Mouse (Mus musculus) forebrain, embryonic 12.5 days (tissue): Measurements from ENCODE around the gene 4931409K22Rik. TPM values are rescaled to one million over a fixed set of nuclear protein-coding genes. Genes with fewer than 3 reads are reported as not detected.
A peak's percentile ranks its signal among the peaks of the same experiment; 100 is the strongest.
"Not testable (repeated sequence)": the region's sequence is repeated elsewhere in the genome, so short reads cannot be mapped to it uniquely, and the experiment has no call there.

ENCODE experiments used
- ATAC-seq: fragments of 200-750 bp; cut with Nextera tagmentation; 2 replicates; pipeline ENCODE4 v1.8.0; 2017; ENCODE audit warnings: moderate TSS enrichment; ENCODE audit not compliant: low FRiP score
- H3K27ac ChIP-seq: fragments of 300-500 bp; sonication (generic); 2 replicates; pipeline ENCODE4 v1.5.1; 2016; ENCODE audit warnings: mild to moderate bottlenecking
- H3K27me3 ChIP-seq: fragments of 300-500 bp; sonication (generic); 2 replicates; pipeline ENCODE4 v1.6.1; 2016; ENCODE audit warnings: mild to moderate bottlenecking
- H3K36me3 ChIP-seq: fragments of 300-500 bp; sonication (generic); replicated peaks from 2 replicates; pipeline ENCODE4 v1.6.1; 2016; ENCODE audit warnings: mild to moderate bottlenecking
- H3K4me1 ChIP-seq: fragments of 300-500 bp; sonication (generic); 2 replicates; pipeline ENCODE4 v1.6.1; 2016
- H3K4me2 ChIP-seq: fragments of 300-500 bp; sonication (generic); 2 replicates; pipeline ENCODE4 v1.6.1; 2016; ENCODE audit warnings: mild to moderate bottlenecking, moderate library complexity
- H3K4me3 ChIP-seq: fragments of 300-500 bp; sonication (generic); replicated peaks from 2 replicates; pipeline ENCODE4 v1.5.1; 2016; ENCODE audit warnings: mild to moderate bottlenecking
- H3K9ac ChIP-seq: fragments of 300-500 bp; sonication (generic); 2 replicates; pipeline ENCODE4 v1.6.1; 2016; ENCODE audit warnings: mild to moderate bottlenecking
- H3K9me3 ChIP-seq: fragments of 300-500 bp; sonication (generic); 2 replicates; pipeline ENCODE4 v1.6.1; 2016
- WGBS: fragments of 180-500 bp; shearing (Covaris S2); methylation state at CpG from one replicate; pipeline ENCODE4 v1.1.7; 2016; 5-methylcytosine and 5-hydroxymethylcytosine counted together
- polyA plus RNA-seq: library from polyadenylated mRNA; unstranded; fragments of >200 nt; fragmentation: Nextera tagmentation; extraction: Ambion mirVana; gene quantifications from 2 replicates; pipeline ENCODE4 v1.2.1, GENCODE M21; 2016

4931409K22Rik gene
- polyA plus RNA-seq, 1 experiment from 2014 or later, result 0.37 TPM

- H3K4me2 ChIP-seq, H3K4me3 ChIP-seq, H3K27ac ChIP-seq, H3K27me3 ChIP-seq, H3K9me3 ChIP-seq, H3K36me3 ChIP-seq, ATAC-seq, H3K9ac ChIP-seq: not testable (repeated sequence)
- peaks cover 16% of the 10 kb centered on the region for H3K4me1 ChIP-seq
- WGBS, result 92% methylated on average over 7 of the region's 7 CpGs
Observed at GRCm38 (mm10) chr5:24555335-24555734, 1.3 kb downstream of the 4931409K22Rik start.

GRCm38 (mm10) chr5:24553621-24554244 is 2.9 kb downstream of the 4931409K22Rik start:
- H3K4me2 ChIP-seq, result no peak overlapping the region
- H3K27ac ChIP-seq, result no peak overlapping the region
- no peaks in the 10 kb centered on the region for H3K36me3 ChIP-seq
- peaks cover 18% of the 10 kb centered on the region for H3K4me1 ChIP-seq
- ATAC-seq, result no peak
- WGBS, result 74% methylated on average over 5 of the region's 5 CpGs
- H3K9me3 ChIP-seq, result no peaks in the 10 kb centered on the region
- no peak overlapping the region for H3K9ac ChIP-seq
- no peak overlapping the region for H3K4me3 ChIP-seq
- H3K27me3 ChIP-seq, result peaks cover 6% of the 10 kb centered on the region; the same call in 1 of the 2 replicates

DNA sequence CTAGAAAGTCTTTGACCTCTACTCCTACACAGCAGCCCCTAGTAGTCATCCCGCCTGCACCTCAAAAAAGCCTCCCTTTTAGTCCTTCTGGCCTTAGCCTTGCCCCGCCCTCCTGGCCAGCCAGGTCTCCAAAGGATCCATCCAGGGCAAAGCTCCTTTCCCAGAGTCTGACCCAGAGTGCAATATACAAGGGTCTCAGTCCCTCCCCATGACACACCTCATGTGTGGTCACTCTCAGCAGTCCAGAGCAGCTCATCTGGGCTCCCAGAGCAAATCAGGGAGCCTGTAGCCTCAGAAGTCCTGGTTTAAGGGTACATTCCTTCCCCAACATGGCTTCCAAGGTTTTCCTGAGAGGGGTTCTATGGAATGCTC is 5.3 kb downstream of the 4931409K22Rik start:
- ATAC-seq, result no peak
- peak overlapping the region; percentile 63 for H3K27ac ChIP-seq

DNA sequence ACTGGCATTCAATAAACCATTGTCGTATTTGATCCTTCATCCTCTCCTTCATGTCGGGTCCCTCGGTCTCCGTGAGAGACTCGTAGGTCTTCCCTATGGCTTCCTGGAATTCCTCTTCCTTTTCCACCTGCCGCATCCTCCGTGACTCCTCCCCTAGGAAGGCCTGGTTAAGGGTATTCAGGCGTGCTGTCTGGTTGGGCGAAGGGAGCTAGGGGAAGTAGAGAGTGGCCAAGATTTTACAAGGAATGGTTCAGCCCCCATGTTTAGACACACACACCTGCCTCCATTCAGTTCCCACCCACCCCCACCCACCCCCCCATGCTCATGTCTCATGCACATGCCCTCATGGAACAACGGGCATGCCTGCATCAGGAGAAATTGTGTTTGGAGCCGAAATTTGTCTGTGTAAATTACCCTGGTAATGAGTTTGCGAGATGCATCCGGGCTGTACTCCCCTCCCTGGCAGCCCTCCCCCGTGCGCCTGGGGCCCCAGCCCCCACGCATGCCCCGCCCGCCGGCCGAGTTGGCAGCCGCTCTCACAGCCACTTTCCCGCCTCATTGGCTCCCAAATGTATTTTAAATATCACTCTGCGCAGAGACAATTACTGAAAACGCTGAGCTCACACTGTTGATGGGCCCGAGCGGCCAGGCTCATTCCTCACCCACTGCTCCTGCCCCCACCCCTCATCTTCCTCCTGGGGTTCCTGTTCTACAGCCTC is 5.9 kb downstream of the 4931409K22Rik start:
- peaks cover 18% of the 10 kb centered on the region for H3K4me1 ChIP-seq
- peak overlapping the region; percentile 46 for H3K4me2 ChIP-seq
- H3K27me3 ChIP-seq, result peaks cover 6% of the 10 kb centered on the region; the same call in 1 of the 2 replicates
- H3K4me3 ChIP-seq, result peak overlapping the region; percentile 4; the same call in 1 of the 2 replicates
- H3K27ac ChIP-seq, result peak overlapping the region; percentile 63
- H3K9me3 ChIP-seq, result no peaks in the 10 kb centered on the region
- 0 out of 2 replicates have a peak overlapping the region, but pooled peaks have one; percentile 5 for H3K9ac ChIP-seq
- ATAC-seq, result peak; percentile 86
- 30% methylated on average over 26 of the region's 26 CpGs for WGBS
- no peaks in the 10 kb centered on the region for H3K36me3 ChIP-seq

More for the DNA sequence above, 5.3 kb downstream of the 4931409K22Rik start:
- Histone ChIP-seq H3K9ac (0 out of 2 replicates have a peak overlapping the region, but pooled peaks have one; percentile 5), H3K4me2 (peak overlapping the region; percentile 46), H3K4me1 (peaks cover 18% of the 10 kb centered on the region), H3K9me3 (no peaks in the 10 kb centered on the region), H3K27me3 (peaks cover 6% of the 10 kb centered on the region; the same call in 1 of the 2 replicates), H3K36me3 (no peaks in the 10 kb centered on the region), H3K4me3 (0 out of 2 replicates have a peak overlapping the region, but pooled peaks have one; percentile 4)
- 37% methylated on average over 2 of the region's 2 CpGs for WGBS

GRCm38 (mm10) chr5:24542643-24543042 is 14.0 kb downstream of the 4931409K22Rik start:
- ATAC-seq, result no peak
- Histone ChIP-seq H3K4me2 (no peak overlapping the region), H3K4me1 (peaks cover 7% of the 10 kb centered on the region; the same call in 1 of the 2 replicates)

GRCm38 (mm10) chr5:24541144-24541569 is 15.5 kb downstream of the 4931409K22Rik start:
- Histone ChIP-seq H3K9me3 (no peaks in the 10 kb centered on the region), H3K36me3 (no peaks in the 10 kb centered on the region), H3K4me2 (no peak overlapping the region), H3K9ac (no peak overlapping the region), H3K27me3 (0 out of 2 replicates have a peak, but pooled peaks cover 4% of the 10 kb centered on the region), H3K4me1 (peaks cover 10% of the 10 kb centered on the region; the same call in 1 of the 2 replicates), H3K4me3 (no peak overlapping the region), H3K27ac (no peak overlapping the region)
- WGBS, result 49% methylated on average over 6 of the region's 6 CpGs
- no peak for ATAC-seq

More at GRCm38 (mm10) chr5:24542643-24543042, 14.0 kb downstream of the 4931409K22Rik start:
- Histone ChIP-seq H3K9me3 (no peaks in the 10 kb centered on the region), H3K36me3 (no peaks in the 10 kb centered on the region), H3K9ac (no peak overlapping the region), H3K27ac (no peak overlapping the region), H3K27me3 (0 out of 2 replicates have a peak, but pooled peaks cover 4% of the 10 kb centered on the region), H3K4me3 (no peak overlapping the region)
- whole genome bisulfite sequencing, result 80% methylated on average over 7 of the region's 7 CpGs

- Histone ChIP-seq H3K27ac (no peak within 1 kb of the TSS), H3K9me3 (no peaks in the 10 kb centered on the region), H3K27me3 (0 out of 2 replicates have a peak, but pooled peaks cover 4% of the 10 kb centered on the region), H3K4me1 (peaks cover 10% of the 10 kb centered on the region; the same call in 1 of the 2 replicates), H3K36me3 (no peaks in the 10 kb centered on the region), H3K9ac (no peak within 1 kb of the TSS), H3K4me3 (no peak within 1 kb of the TSS), H3K4me2 (no peak within 1 kb of the TSS)
- ATAC-seq, result no peak
- WGBS, result 55% methylated on average over 14 of the region's 14 CpGs
Observed at GRCm38 (mm10) chr5:24540387-24541143, 16.0 kb downstream of the 4931409K22Rik start, which contains the start of gene Asb10. Gene Asb10 (minus strand): TSS chr5:24540978.

- peaks cover 7% of the 10 kb centered on the region; the same call in 1 of the 2 replicates for H3K27me3 ChIP-seq
- no peak overlapping the region for H3K27ac ChIP-seq
- H3K9ac ChIP-seq, result no peak overlapping the region
- H3K4me3 ChIP-seq, result no peak overlapping the region
- H3K4me1 ChIP-seq, result peaks cover 10% of the 10 kb centered on the region; the same call in 1 of the 2 replicates
- 79% methylated on average over 22 of the region's 22 CpGs for WGBS
- H3K4me2 ChIP-seq, result no peak overlapping the region
- ATAC-seq, result no peak
- no peaks in the 10 kb centered on the region for H3K9me3 ChIP-seq
- H3K36me3 ChIP-seq, result no peaks in the 10 kb centered on the region
Observed at GRCm38 (mm10) chr5:24539571-24540296, 16.9 kb downstream of the 4931409K22Rik start.

GRCm38 (mm10) chr5:24537618-24538017 is 19.0 kb downstream of the 4931409K22Rik start:
- 68% methylated on average over 16 of the region's 16 CpGs for WGBS
- H3K27ac ChIP-seq, result no peak overlapping the region
- H3K9me3 ChIP-seq, result no peaks in the 10 kb centered on the region
- no peak overlapping the region for H3K4me3 ChIP-seq
- H3K4me1 ChIP-seq, result peaks cover 10% of the 10 kb centered on the region; the same call in 1 of the 2 replicates
- H3K4me2 ChIP-seq, result no peak overlapping the region
- no peak overlapping the region for H3K9ac ChIP-seq
- H3K27me3 ChIP-seq, result peaks cover 23% of the 10 kb centered on the region
- no peaks in the 10 kb centered on the region for H3K36me3 ChIP-seq
- no peak for ATAC-seq

GRCm38 (mm10) chr5:24536511-24536910 is 20.1 kb downstream of the 4931409K22Rik start:
- Histone ChIP-seq H3K9ac (no peak overlapping the region), H3K36me3 (no peaks in the 10 kb centered on the region), H3K4me1 (peaks cover 10% of the 10 kb centered on the region; the same call in 1 of the 2 replicates), H3K27me3 (peaks cover 32% of the 10 kb centered on the region), H3K27ac (0 out of 2 replicates have a peak overlapping the region, but pooled peaks have one; percentile 13), H3K9me3 (no peaks in the 10 kb centered on the region), H3K4me3 (no peak overlapping the region), H3K4me2 (no peak overlapping the region)
- 63% methylated on average over 5 of the region's 5 CpGs for WGBS
- ATAC-seq, result no peak

DNA sequence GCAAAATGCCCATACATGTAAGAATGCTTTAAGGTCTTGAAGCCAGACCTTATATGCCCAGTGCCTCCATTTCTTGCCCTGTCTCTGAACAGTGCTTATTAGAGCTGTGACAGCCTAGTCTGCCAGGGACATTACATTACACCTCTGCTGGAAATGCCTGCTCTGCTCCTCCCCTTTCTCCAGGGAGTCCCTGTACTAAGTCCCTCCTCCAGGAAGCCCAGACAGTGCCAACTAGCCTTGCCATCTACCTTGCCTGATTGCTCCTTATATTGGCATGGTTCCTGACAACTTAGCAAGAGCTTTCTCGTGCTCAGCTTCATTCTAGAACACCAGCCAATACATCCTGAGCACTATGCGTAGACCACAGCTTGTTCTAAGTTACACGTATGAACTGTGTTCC is 20.9 kb downstream of the 4931409K22Rik start:
- Histone ChIP-seq H3K27ac (no peak overlapping the region), H3K4me2 (no peak overlapping the region), H3K4me3 (no peak overlapping the region), H3K36me3 (no peaks in the 10 kb centered on the region), H3K9me3 (no peaks in the 10 kb centered on the region), H3K9ac (no peak overlapping the region), H3K27me3 (peaks cover 40% of the 10 kb centered on the region), H3K4me1 (peaks cover 8% of the 10 kb centered on the region; the same call in 1 of the 2 replicates)
- WGBS, result 89% methylated on average over 3 of the region's 3 CpGs
- no peak for ATAC-seq
